Mouse (Mus musculus) brown adipose tissue, adult 24 weeks (tissue): Measurements from ENCODE around the gene Dpm1. TPM values are rescaled to one million over a fixed set of nuclear protein-coding genes. Genes with fewer than 3 reads are reported as not detected.

Source experiments
- H3K27ac ChIP-seq: fragments of 200-500 bp; replicated peaks from 2 replicates; pipeline ENCODE4 v1.5.1; 2012; ENCODE audit warnings: low read depth, mild to moderate bottlenecking, low read length
- H3K4me1 ChIP-seq: fragments of 200-500 bp; 2 replicates; pipeline ENCODE4 v1.6.1; 2012; ENCODE audit warnings: low read length, mixed read lengths; ENCODE audit not compliant: control insufficient read depth, insufficient read depth, insufficient read length
- H3K4me3 ChIP-seq: fragments of 200-500 bp; 2 replicates; pipeline ENCODE4 v1.5.1; 2012; ENCODE audit warnings: low read depth, mild to moderate bottlenecking, low read length, moderate library complexity; ENCODE audit not compliant: insufficient read depth
- polyA plus RNA-seq: library from polyadenylated mRNA; stranded (reverse); fragments of >200 nt; gene quantifications from 2 replicates; pipeline ENCODE4 v1.2.4, GENCODE M21; 2012; ENCODE audit not compliant: missing spikeins, insufficient read depth, insufficient read length

The Dpm1 gene
- polyA plus RNA-seq, 1 experiment, result 170 TPM

- H3K4me1 ChIP-seq, result no peaks in the 10 kb centered on the region
- H3K27ac ChIP-seq, result no peak overlapping the region
- H3K4me3 ChIP-seq, result no peak overlapping the region
These were observed 12.9 kb upstream of the Dpm1 start for GRCm38 (mm10) chr2:168243278-168243677.

GRCm38 (mm10) chr2:168242841-168243240 is 12.4 kb upstream of the Dpm1 start:
- H3K4me3 ChIP-seq, result no peak overlapping the region
- no peaks in the 10 kb centered on the region for H3K4me1 ChIP-seq
- no peak overlapping the region for H3K27ac ChIP-seq

- Histone ChIP-seq H3K27ac (no peak overlapping the region), H3K4me3 (no peak overlapping the region), H3K4me1 (no peaks in the 10 kb centered on the region)
These were observed 7.9 kb upstream of the Dpm1 start for GRCm38 (mm10) chr2:168238335-168238734.

- Histone ChIP-seq H3K4me3 (no peak overlapping the region), H3K27ac (no peak overlapping the region), H3K4me1 (no peaks in the 10 kb centered on the region)
These were observed 2.9 kb upstream of the Dpm1 start for GRCm38 (mm10) chr2:168233286-168233685.

GRCm38 (mm10) chr2:168231471-168231829 is 1.1 kb upstream of the Dpm1 start:
- no peaks in the 10 kb centered on the region for H3K4me1 ChIP-seq
- peak overlapping the region; percentile 81 for H3K4me3 ChIP-seq
- no peak overlapping the region for H3K27ac ChIP-seq

- no peaks in the 10 kb centered on the region for H3K4me1 ChIP-seq
- peak overlapping the region; percentile 81 for H3K4me3 ChIP-seq
- H3K27ac ChIP-seq, result peak overlapping the region; percentile 46
These were observed 531 bp upstream of the Dpm1 start for GRCm38 (mm10) chr2:168230773-168231470.

GRCm38 (mm10) chr2:168229116-168230025 is 1.0 kb downstream of the Dpm1 start:
- H3K4me3 ChIP-seq, result peak overlapping the region; percentile 81
- peak overlapping the region; percentile 99 for H3K27ac ChIP-seq
- no peaks in the 10 kb centered on the region for H3K4me1 ChIP-seq

- Histone ChIP-seq H3K4me3 (no peak overlapping the region), H3K27ac (no peak overlapping the region), H3K4me1 (no peaks in the 10 kb centered on the region)
These were observed 7.1 kb downstream of the Dpm1 start for GRCm38 (mm10) chr2:168223326-168223725.

- Histone ChIP-seq H3K4me3 (no peak overlapping the region), H3K27ac (no peak overlapping the region), H3K4me1 (no peaks in the 10 kb centered on the region)
These were observed 16.5 kb downstream of the Dpm1 start for GRCm38 (mm10) chr2:168213788-168214397.

- Histone ChIP-seq H3K27ac (no peak overlapping the region), H3K4me3 (no peak overlapping the region), H3K4me1 (peaks cover 16% of the 10 kb centered on the region)
These were observed 22.5 kb downstream of the Dpm1 start for GRCm38 (mm10) chr2:168207883-168208282.

GRCm38 (mm10) chr2:168206725-168207644 is 23.4 kb downstream of the Dpm1 start, which contains the start of gene Adnp:
Gene Adnp (minus strand): TSS chr2:168207112.
- H3K4me1 ChIP-seq, result peaks cover 16% of the 10 kb centered on the region
- peak within 1 kb of the TSS; percentile 100 for H3K4me3 ChIP-seq

GRCm38 (mm10) chr2:168205681-168206631 is 24.4 kb downstream of the Dpm1 start:
- peak overlapping the region; percentile 100 for H3K4me3 ChIP-seq
- peaks cover 21% of the 10 kb centered on the region for H3K4me1 ChIP-seq

More at GRCm38 (mm10) chr2:168206725-168207644, 23.4 kb downstream of the Dpm1 start, which contains the start of gene Adnp:
- H3K27ac ChIP-seq, result peak within 1 kb of the TSS; percentile 98

GRCm38 (mm10) chr2:168205265-168205664 is 25.1 kb downstream of the Dpm1 start:
- Histone ChIP-seq H3K4me1 (peaks cover 27% of the 10 kb centered on the region), H3K27ac (0 out of 2 replicates have a peak overlapping the region, but pooled peaks have one; percentile 10), H3K4me3 (peak overlapping the region; percentile 100)

More at GRCm38 (mm10) chr2:168205681-168206631, 24.4 kb downstream of the Dpm1 start:
- H3K27ac ChIP-seq, result peak overlapping the region; percentile 78
